Comparison of ENCODE assay signal across 28 mouse cellular contexts in the genomic region with DNA sequence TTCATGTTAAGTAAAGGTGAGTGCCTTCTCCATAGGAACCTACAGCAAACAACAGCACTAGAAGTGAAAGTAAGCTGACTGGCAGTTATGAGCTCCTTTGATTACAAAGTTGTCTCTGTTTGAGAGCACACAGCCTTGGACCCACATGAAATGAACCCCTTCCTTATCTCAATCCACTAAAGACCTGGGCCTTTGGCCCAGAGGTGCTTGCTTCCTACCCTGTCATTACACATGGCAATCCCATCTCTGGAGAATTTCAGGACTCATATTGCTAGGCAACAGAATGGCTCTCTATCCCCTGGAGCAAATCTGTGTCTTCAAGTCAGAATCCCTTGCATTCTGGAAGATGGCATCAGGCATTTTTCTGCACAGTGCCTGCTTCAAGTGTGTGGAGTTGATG. TPM values are rescaled to one million over a fixed set of nuclear protein-coding genes. Genes with fewer than 3 reads are reported as not detected.
DNase-seq lines count a peak whose midpoint lies in the region; ATAC-seq lines count a peak whose summit lies in the region.
"Had no signal": no experiment of that assay in that cellular context is flagged by ENCODE, and none has a peak within 500 bp of the region (broad histone marks: within the 10 kb centered on the region; RNA-seq: fewer than 3 reads in every experiment).

No protein-coding gene starts in this region.

- no peak for ATAC-seq in heart, embryonic 16.5 days (replicated peaks; ENCODE audit: extremely low read depth, insufficient read depth, low FRiP score)
- no peak for ATAC-seq in midbrain, embryonic 11.5 days (ENCODE audit: low FRiP score)
- no peak for ATAC-seq in midbrain, embryonic 13.5 days
- ATAC-seq: CD4-positive, CD25-positive, alpha-beta regulatory T cell, adult 4 months; forebrain, embryonic 15.5 days; inflammation-experienced regulatory T-cells, adult 6 months had no signal

- intact Hi-C loops in heart, postnatal 14 days (cut with DNase I) = loop anchor here (10.0 kb wide), 1 partner anchor 696 kb away; no protein-coding TSS in a partner anchor
- intact Hi-C loops in heart, postnatal 36 days (cut with DNase I) = no loop called here

- DNase-seq in heart, adult 18-20 months = peak; percentile 30 to 45
- no peak for DNase-seq in heart, postnatal 14 days
- DNase-seq in heart, postnatal 36 days = no peak
- DNase-seq in midbrain, embryonic 11.5 days (ENCODE audit: low spot score, missing footprints) = peak; percentile 51
- DNase-seq in spleen, postnatal 10 days (ENCODE audit: low spot score in 2 of 2) = no peak
- DNase-seq: adrenal gland, postnatal 14 days; cerebellum, adult 11 months; cerebellum, adult 9-10 months; cerebellum, postnatal 36 days; kidney, adult 11 months; kidney, postnatal 14 days; lung, embryonic 14.5 days; midbrain, embryonic 14.5 days; thymus, postnatal 14 days had no signal

- H3K27ac ChIP-seq in heart, embryonic 16.5 days (ENCODE audit: low read length) = peak overlapping the region; percentile 59
- no peak overlapping the region for H3K27ac ChIP-seq in midbrain, embryonic 11.5 days (ENCODE audit: low read depth, low read length)
- no peak overlapping the region for H3K27ac ChIP-seq in midbrain, embryonic 13.5 days
- H3K27ac ChIP-seq: embryonic facial prominence, embryonic 12.5 days; forebrain, embryonic 10.5 days; forebrain, embryonic 15.5 days; hindbrain, embryonic 10.5 days; hindbrain, embryonic 15.5 days; limb, embryonic 10.5 days; limb, embryonic 15.5 days; liver, embryonic 14.5 days; stomach, embryonic 15.5 days had no signal

- H3K4me2 ChIP-seq in heart, embryonic 16.5 days (ENCODE audit: low read depth, low read length) = peak overlapping the region; percentile 95
- H3K4me2 ChIP-seq in midbrain, embryonic 11.5 days = no peak overlapping the region
- no peak overlapping the region for H3K4me2 ChIP-seq in midbrain, embryonic 13.5 days (replicated peaks)
- H3K4me2 ChIP-seq: embryonic facial prominence, embryonic 12.5 days; forebrain, embryonic 15.5 days; limb, embryonic 15.5 days; lung, embryonic 14.5 days; stomach, embryonic 15.5 days had no signal

- peaks cover 23% of the 10 kb centered on the region for H3K4me1 ChIP-seq in heart, embryonic 16.5 days (ENCODE audit: control insufficient read depth, insufficient read depth, low read length)
- no peaks in the 10 kb centered on the region; the same call in 1 of the 2 replicates for H3K4me1 ChIP-seq in midbrain, embryonic 11.5 days (ENCODE audit: control insufficient read depth, insufficient read depth, low read length)
- peaks cover 17% of the 10 kb centered on the region for H3K4me1 ChIP-seq in midbrain, embryonic 13.5 days (replicated peaks)
- H3K4me1 ChIP-seq: limb, embryonic 15.5 days; stomach, embryonic 15.5 days had no signal

- H3K9me3 ChIP-seq in heart, embryonic 16.5 days (replicated peaks; ENCODE audit: control insufficient read depth, low read length) = no peaks in the 10 kb centered on the region
- H3K9me3 ChIP-seq in midbrain, embryonic 11.5 days (ENCODE audit: control insufficient read depth, low read length) = no peaks in the 10 kb centered on the region
- H3K9me3 ChIP-seq in midbrain, embryonic 13.5 days = no peaks in the 10 kb centered on the region
- H3K9me3 ChIP-seq: embryonic facial prominence, embryonic 12.5 days; forebrain, embryonic 10.5 days; forebrain, embryonic 15.5 days; hindbrain, embryonic 10.5 days; hindbrain, embryonic 15.5 days; limb, embryonic 10.5 days; limb, embryonic 15.5 days; stomach, embryonic 15.5 days had no signal

- no peak overlapping the region for H3K4me3 ChIP-seq in heart, embryonic 16.5 days (ENCODE audit: low read length)
- H3K4me3 ChIP-seq in midbrain, embryonic 11.5 days (ENCODE audit: low read depth, low read length) = no peak overlapping the region
- H3K4me3 ChIP-seq in midbrain, embryonic 13.5 days (replicated peaks) = no peak overlapping the region
- H3K4me3 ChIP-seq: embryonic facial prominence, embryonic 12.5 days; forebrain, embryonic 10.5 days; forebrain, embryonic 15.5 days; hindbrain, embryonic 10.5 days; hindbrain, embryonic 15.5 days; limb, embryonic 10.5 days; limb, embryonic 15.5 days; megakaryocyte, embryonic 14.5 days; stomach, embryonic 15.5 days had no signal

- peaks cover 27% of the 10 kb centered on the region for H3K36me3 ChIP-seq in heart, embryonic 16.5 days (ENCODE audit: control insufficient read depth, insufficient read depth)
- H3K36me3 ChIP-seq in midbrain, embryonic 11.5 days (ENCODE audit: control insufficient read depth, insufficient read depth, low read length) = no peaks in the 10 kb centered on the region
- no peaks in the 10 kb centered on the region for H3K36me3 ChIP-seq in midbrain, embryonic 13.5 days
- H3K36me3 ChIP-seq: forebrain, embryonic 15.5 days; hindbrain, embryonic 15.5 days; stomach, embryonic 15.5 days had no signal

- H3K9ac ChIP-seq in heart, embryonic 16.5 days (ENCODE audit: low read length) = no peak overlapping the region
- no peak overlapping the region for H3K9ac ChIP-seq in midbrain, embryonic 11.5 days (ENCODE audit: low read length)
- H3K9ac ChIP-seq in midbrain, embryonic 13.5 days (replicated peaks) = no peak overlapping the region
- H3K9ac ChIP-seq: embryonic facial prominence, embryonic 12.5 days; forebrain, embryonic 15.5 days; hindbrain, embryonic 15.5 days; limb, embryonic 15.5 days; liver, embryonic 14.5 days; lung, embryonic 14.5 days; stomach, embryonic 15.5 days had no signal

- no peaks in the 10 kb centered on the region for H3K27me3 ChIP-seq in heart, embryonic 16.5 days (ENCODE audit: control insufficient read depth, insufficient read depth, low read length)
- peaks cover 6% of the 10 kb centered on the region for H3K27me3 ChIP-seq in midbrain, embryonic 11.5 days (ENCODE audit: control insufficient read depth, insufficient read depth, low read length)
- peaks cover 22% of the 10 kb centered on the region for H3K27me3 ChIP-seq in midbrain, embryonic 13.5 days
- H3K27me3 ChIP-seq: embryonic facial prominence, embryonic 12.5 days; stomach, embryonic 15.5 days had no signal

RNA-seq across cellular contexts. Expression of a gene that starts 4.5 kb away (rescaled TPM):
- 10 to 100 TPM; 20.5 to 22.1 TPM for total RNA-seq in heart, adult 18-20 months (2021)
- 10 to 100 TPM; 30.3 to 37.1 TPM for total RNA-seq in heart, postnatal 14 days (2021)
- 6.0 and 6.9 TPM in 2 replicates for polyA plus RNA-seq in heart, embryonic 16.5 days (2015; fragmentation: Nextera tagmentation; extraction: Ambion mirVana)
- 10 to 100 TPM; 43.6 to 46.8 TPM for total RNA-seq in heart, postnatal 36 days (2021)
- 0.50 and 0.51 TPM in 2 replicates for polyA plus RNA-seq in midbrain, embryonic 11.5 days (2014; fragmentation: Nextera tagmentation; extraction: Ambion mirVana)
- polyA plus RNA-seq in midbrain, embryonic 13.5 days (2015; fragmentation: Nextera tagmentation; extraction: Ambion mirVana) = 1.3 TPM in 2 replicates
- polyA plus RNA-seq: CD4-positive, CD25-positive, alpha-beta regulatory T cell, adult 4 months; inflammation-experienced regulatory T-cells, adult 6 months had no signal

Comparison
In these comparisons a context has a peak if more than half of its experiments do, and no peak if none do; other contexts are left out.
1. DNase-seq: peak in heart, adult 18-20 months (2 of 2) and midbrain, embryonic 11.5 days (single experiment); none in heart, postnatal 14 days (0 of 2), heart, postnatal 36 days (0 of 2) and spleen, postnatal 10 days (0 of 2).